Mouse (Mus musculus) brain, embryonic 14.5 days (tissue): ENCODE results near the gene Ino80e.

ENCODE experiments used
- CTCF ChIP-seq: fragments of 200-500 bp; IDR thresholded peaks from 2 replicates; pipeline ENCODE4 v1.5.1; 2012; ENCODE audit warnings: inconsistent platforms, mild to moderate bottlenecking, moderate library complexity, borderline replicate concordance; ENCODE audit not compliant: insufficient read depth, insufficient read length; ENCODE audit errors: extremely low read depth
- POLR2A ChIP-seq: fragments of 200-500 bp; IDR thresholded peaks from 2 replicates; pipeline ENCODE4 v1.6.1; 2012; ENCODE audit warnings: mild to moderate bottlenecking, inconsistent platforms, borderline replicate concordance; ENCODE audit not compliant: poor library complexity, insufficient read depth, insufficient read length, severe bottlenecking; ENCODE audit errors: extremely low read depth

DNA sequence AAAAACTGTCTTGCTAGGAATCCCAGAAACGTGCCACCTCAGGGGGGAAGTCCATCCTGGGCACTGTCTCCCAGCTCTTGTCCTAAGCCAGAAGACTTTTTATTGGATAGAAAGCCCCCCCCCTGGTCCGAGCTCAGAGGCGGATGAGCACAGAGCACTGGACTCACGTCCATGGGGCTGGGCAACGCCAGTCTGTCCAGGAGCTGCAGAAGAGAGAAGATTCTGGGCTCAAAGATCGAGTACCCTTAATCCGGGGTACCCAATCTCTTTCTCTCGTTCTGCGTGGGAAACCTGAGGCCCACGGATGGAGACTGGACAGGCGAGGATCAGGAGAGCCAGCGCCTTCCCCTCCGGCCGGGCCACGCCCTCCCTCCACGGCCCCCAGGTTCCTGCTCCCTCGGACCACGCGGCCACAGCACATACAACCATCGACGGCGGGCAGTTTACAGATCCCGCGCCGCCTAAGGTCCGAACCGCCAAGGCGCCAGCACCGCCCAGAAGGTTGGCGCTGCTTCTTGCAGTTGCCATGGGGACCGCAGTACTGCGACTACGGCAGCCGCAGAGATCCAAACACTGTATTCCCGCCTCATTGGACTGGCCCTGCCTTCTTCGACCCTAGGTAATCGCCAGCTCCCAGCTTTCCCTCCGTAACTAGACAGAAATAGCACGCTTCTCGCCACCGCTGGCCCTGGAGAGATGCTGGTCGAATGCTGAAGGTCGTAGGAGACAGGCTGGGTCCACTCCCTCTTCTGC lies 53.3 kb downstream of the Ino80e start:
- TF ChIP-seq CTCF = no peak
- TF ChIP-seq POLR2A = peak; percentile 42; the same call in 1 of the 2 replicates
